Mouse (Mus musculus) Muller cell, postnatal 12 days (primary cell): Measurements from ENCODE around the gene Taok3.
A peak's percentile ranks its signal among the peaks of the same experiment; 100 is the strongest.

Experiments
- DNase-seq: peaks from one replicate; pipeline ENCODE4 v3.0.0-alpha.2; 2015; ENCODE audit errors: inconsistent ontology term

The Taok3 gene

DNA sequence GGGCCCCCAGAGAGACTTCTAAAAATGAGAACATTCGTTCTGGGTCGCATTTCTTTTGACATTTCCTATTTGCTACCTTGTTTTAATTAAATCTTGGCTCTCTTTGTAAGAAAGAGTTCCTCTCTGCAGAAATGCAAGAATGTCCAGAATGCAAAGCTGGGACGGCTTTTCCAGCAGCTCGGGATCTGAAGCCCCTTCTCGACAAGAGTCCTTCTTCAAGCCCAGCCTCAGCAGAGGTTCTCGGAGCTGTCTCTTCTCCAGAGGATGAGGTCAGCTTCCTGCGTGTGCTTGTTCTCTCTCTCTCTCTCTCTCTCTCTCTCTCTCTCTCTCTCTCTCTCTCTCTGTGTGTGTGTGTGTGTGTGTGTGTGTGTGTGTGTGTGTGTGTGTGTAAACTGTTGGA lies 2.2 kb upstream of the Taok3 start:
- DNase-seq, result no peak

DNA sequence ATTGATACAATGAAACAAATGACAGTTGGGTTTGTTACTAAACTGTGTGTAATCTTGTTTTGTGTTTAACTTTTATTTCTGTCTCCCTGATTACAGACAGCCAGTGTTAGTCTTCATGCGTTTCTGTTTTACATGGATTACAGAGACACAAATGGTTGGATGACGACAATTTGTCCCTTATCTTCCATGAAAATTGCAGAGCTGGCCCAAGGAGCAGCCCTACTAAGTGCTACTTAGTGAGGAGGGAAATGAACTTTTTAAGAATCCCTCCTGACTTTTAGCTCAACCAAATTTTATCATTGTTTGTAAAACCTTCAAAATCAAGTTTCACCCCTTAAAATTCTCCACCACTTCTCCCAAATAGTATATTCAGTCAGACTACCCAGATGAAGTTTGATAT lies 1.7 kb upstream of the Taok3 start:
- DNase-seq, result no peak

DNA sequence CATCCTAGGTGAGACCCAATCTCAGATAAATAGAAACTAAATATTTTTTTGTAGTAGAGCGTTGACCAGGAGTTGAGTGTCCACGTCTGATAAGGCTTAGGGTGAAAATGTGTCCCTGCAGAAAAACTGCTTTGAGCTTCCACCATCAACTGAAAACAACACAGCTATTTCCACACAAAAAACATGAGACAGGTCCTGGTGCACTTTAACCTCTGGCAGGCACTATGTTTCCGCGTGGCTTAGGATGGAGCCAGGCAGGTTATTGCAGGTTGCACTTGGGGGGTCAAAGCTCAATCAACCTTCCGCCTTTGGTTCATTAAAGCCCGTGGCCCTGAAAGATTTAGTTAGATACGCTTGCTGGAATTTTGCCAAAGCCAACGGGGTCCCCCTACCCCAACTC lies 1.1 kb upstream of the Taok3 start:
- no peak for DNase-seq

DNA sequence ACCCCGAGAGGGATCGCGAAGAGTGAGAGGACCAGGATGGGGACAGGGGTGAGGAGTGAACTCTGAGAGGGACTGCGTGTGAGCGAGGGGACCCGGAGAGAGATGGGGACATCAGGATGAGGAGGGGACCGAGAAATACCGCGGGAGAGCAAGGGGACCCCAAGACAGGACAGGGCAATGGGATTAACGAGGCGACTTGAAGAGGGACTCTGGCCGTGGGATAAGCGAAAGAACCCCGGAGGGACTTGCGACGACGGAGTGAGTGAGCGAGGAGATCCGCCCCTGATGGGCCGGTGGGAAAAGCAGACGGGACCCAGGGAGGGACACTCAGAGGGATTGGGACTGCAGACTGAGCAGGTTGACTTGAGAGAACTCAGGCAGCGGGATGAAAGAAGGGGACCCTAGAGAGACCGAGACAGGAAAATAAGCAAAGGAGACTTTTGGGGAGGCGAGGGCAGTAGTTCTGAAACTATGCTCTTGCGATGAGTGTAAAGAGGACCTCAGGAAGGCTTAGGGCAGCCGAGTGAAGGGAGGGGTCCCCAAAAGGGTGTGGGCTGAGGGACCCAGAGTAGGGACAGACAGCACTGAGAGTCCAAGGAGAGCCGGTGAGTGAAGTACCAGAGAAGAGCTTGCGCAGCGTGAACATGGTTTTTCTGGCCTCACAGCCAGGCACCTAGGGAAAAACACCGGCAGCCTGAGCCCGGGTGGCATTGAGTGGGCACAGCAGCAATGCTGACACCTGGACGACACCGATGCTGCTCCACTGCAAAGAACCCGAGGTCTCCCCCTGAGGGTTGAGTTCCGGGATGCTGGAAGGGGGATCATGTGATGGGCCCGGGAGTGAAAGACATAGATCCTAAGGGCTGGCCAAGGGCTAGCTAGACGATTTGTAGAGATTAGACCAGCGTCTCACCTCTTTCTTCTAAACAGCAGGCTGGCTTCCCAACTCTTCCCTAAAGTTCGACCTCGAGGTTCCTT lies 849 bp downstream of the Taok3 start:
- DNase-seq, result peak; percentile 45

DNA sequence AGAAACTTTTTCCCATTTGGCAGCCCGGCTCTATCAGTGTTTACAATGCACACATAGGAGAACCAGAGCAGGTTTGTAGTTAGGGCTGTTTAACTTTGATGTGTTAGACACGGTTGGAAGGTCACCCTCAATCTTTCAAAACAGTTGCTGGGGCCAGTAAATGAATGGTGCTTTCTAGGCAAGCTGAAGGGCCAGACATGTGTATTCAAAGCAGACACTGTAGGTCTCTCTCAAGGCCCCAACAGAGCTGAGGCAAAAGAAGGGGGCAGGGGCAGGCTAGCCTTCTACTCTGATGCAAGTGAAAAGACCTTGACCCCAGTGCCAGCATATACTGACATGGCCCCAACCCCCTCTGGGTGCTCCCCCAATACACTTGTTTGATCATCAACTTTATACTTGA lies 1.7 kb downstream of the Taok3 start:
- DNase-seq, result no peak

DNA sequence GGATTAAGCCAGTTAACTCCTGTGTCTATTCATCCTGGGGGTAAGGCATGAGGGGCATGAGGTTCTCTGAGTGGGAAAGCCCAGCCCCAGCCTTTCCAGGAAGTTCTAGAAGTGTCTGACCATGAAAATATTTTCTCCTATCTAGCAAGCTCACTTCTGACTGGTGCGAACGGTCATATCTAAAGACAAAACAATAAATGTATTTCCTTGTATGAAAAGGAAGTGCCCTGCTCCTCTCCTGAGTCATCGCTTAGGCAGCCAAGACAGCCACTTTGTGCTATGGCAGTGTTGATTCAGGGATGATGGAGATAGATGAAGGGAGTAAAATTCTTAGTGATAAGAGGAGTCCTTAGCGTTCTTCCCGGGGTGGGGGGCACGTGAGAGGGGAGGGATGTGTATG lies 3.2 kb downstream of the Taok3 start:
- DNase-seq, result no peak

DNA sequence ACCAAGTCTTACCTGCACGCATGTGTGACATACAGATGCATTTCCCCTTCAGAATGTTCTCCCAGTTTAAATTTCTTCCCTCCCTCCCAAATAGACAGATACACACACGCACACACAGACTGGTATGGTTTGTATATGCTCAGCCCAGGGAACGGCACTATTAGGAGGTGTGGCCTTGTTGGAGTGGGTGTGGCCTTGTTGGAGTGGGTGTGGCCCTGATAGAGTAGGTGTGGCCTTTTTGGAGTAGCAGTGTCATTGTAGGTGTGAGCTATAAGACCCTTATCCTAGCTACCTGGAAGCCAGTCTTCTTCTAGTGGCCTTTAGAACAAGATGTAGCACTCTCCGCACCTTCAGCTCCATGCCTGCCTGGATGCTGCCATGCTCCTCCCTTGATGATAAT lies 3.9 kb downstream of the Taok3 start:
- no peak for DNase-seq

DNA sequence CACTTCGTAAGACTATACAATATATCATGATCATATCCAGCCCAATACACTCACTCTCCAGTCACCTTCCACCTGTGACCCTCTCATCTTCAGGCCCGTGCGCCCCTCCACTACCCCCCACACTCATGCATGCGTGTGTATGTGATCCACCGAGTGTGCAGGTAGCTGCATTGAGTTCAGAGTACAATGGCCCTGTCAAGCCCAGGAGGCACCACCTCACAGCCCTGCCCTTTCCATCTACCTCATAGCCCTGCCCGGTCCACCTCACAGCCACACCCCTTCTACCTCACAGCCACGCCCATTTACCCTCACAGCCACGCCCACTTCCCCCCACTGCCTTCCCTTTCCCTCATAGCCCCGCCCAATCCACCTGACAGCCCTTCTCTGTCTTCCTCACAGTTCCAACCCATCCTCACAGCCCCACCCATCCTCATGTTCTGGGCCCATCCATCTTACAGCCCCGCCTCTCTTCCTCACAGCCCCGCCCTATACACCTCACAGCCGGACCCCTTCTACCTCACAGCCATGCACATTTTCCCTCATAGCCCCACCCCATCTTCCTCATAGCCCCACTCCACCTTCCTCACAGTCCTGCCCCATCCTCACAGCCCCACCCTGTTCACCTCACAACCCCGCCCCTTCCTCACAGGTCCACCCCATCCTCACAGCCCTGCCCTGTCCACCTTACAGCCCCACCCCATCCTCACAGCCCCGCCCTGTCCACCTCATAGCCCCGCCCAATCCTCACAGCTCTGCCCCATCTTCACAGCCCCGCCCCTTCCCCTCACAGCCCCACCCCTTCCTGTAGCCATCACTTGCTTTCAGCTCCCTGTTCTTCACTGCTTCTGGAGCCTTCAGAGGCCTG lies 5.8 kb downstream of the Taok3 start:
- no peak for DNase-seq

DNA sequence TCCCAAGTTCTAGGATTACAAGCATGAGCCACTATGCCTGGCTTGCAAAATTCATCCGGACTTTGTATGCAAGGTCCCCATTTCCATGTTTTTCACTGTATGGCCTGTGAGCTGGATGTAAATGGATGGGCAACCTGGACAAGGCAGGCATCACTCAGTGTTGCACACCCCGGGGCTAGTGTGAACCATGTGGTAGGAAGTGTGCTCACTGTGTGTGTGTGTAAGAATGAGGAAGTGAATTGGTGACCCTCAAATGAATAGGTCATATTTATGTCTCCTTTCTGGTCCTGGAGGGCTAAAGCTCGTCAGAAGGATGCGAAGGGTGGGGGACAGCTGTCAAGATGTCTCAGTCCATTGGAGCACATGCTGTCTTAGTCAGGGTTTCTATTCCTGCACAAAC lies 7.1 kb downstream of the Taok3 start:
- DNase-seq, result no peak

DNA sequence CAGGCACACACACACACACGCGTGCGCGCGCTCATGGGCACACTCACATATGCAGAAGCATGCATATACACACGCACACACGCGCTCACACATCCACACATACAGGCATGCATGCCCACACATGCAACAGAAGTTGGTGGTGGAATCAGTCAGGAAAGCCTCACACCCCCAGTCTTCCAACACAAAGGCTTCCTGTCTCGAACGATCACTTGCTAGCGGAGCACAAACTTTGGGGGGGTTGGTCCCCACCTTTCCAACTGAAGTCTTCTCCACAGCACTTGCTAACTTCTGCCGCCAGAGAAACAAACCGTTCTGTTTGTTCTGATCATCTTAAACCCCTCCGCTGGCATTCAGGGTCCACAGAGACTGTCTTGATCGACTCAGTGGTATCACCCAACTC lies 10.8 kb downstream of the Taok3 start:
- DNase-seq, result no peak

DNA sequence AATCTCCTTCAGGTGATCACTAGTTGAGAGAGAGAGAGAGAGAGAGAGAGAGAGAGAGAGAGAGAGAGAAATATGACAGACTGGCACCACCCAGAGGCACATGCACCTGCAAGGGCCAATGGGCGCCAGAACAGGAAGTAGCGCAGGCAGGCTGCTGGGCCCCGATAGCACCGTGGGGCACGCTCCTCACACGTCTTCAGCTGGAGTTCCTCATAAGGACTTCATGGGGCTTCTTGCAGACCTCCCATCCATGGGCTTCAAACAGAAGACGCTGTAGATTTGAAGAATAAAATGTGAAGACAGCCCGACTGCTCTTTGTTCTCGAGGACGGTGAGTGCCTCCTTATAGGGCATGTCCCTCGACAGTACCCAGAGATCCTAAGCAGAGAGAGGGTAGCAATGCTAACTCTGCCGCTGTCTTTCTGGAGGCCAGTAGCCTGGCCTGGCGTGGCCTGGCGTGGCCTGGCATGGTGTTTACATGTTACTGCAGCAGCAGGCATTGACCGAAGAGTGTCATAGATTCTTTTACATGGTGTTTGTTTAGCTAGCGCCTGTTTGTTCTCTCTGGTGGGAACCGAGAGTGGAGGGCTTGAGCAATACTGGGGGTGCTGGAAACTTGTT lies 13.6 kb downstream of the Taok3 start:
- no peak for DNase-seq

DNA sequence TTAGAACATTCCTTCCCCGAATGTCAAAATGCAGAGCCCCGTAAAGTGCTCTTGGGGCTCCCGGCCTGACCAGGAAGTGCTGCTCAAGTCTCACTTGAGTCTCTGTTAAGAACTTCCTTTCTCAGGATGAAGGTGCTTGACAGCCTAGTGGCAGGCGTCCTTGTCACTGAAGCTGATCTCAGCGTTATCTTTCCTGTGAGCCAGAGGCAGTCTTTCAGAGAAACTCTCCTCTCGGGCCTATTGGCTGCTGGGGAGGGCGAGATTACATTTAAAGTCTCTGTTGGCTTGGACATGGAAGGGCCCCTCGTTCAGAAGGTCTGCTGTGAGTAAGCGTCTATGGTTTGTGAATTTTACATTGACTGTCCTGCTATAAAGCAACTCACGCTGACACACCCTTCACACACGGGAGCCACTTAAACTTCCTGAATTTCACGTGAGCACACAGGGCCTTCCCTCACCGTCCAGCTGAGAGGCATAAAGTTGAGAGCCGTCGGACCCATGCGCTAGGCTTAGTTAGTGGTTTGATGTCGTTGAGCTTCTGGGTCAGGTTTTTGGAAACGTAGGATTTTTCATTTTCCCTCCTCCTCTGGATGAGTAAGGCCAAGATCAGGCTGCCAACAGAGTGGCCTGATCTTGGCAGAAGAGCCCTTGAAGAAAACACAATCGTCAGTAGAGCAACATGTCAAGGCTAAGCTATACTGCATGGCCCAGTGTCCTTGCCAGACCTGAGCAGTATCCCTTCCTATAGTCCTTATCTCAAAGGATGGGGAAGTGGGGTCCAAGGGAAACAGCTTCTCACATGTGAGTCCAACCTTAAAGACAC lies 14.3 kb downstream of the Taok3 start:
- DNase-seq, result no peak

DNA sequence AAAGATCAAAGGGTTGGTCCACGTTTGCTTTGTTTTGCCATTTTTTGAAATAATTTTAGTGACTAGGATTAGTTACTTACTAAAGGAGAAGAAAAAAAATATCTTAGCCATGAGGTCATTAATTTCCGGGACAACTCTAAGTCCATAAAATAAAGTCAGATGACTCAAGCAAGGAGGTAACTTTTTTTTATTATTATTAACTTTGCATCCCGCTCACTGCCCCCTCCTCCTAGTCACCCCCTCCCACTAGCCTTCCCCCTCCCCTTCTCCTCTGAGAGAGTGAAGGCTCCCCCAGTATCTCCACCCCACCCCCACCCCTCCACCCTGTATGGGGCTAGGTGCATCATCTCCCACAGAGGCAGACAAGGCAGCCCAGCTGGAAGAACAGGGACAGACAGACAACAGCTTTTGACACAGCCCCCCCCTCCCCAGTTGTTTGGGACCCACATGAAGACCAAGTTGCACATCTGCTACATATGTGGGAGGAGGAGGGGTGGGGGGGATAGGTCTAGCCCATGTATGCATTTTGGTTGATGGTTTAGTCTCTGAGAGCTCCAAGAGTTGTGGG lies 15.0 kb downstream of the Taok3 start:
- no peak for DNase-seq

DNA sequence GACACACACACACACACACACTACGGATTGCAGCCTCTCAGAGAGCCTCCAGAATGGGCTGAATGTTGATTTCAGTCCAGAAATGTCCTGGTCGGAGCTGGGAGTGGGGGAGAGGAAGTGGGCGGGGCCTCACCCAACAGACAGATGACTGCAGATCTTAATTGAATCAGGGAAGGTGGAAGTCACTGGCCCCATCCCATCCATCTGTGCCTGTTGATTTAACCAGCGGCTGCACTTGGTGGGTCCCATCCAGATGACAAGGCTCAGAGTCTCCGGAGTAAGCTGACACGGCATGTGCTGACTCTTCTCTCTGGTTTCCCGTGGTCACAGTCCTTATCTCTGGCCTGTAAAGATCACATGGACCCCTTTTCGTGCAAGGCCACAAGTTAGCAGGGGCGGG lies 15.9 kb downstream of the Taok3 start:
- DNase-seq, result peak; percentile 54

DNA sequence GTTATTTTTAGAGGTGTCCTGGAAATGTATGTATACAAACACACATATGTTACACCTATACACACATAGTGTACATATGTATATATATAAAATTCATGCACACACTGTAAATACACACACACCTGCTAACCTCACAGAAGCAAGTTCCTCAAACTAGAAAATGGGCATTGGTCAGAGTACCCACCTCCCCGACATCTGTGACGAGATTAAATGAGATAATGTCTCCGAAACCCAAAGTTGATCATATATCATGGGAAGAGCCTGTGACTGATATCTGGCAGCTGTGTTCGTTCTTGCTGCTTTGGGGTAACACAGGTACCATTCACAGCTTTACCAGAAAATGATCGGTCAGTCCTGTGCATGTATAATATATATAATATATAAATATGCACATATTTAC lies 16.6 kb downstream of the Taok3 start:
- no peak for DNase-seq

DNA sequence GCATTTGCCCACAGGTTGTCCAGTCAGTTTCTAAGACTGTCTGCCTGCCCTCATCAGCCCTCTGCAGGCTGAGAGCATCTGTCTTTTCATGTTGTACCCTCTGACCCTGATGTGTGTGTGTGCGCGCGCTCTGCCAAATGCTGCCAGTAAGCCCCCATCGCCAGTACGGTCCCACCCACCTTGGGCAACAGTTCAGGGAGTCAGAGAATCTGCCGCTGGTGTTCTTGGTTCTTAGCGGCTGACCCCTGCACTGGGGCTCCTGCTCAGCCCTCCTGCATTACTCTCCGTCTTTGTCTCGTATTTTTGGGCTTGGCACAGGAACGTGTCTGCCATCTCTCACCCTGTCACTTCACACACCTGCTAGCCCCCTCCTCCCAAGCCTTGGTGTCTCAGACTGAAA lies 17.1 kb downstream of the Taok3 start:
- DNase-seq, result no peak

DNA sequence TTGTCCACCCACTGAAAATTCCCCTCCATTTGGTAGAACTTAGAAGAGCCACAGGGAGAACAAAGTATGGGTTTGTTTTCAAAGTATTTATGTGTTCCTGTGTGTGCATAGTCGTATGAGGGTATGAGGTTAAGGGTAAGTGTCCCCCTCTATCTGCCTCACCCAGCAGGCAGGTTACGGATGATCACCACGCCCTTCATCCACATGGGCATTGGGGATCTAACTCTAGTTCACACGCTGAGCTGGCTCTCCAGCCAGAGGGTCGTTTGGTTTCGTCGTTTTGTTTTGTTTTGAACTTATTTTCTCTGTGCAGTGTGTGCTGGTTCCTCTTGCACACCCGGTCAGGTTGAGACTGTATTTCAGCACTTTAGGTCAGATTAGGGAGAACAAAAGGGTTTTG lies 17.7 kb downstream of the Taok3 start:
- no peak for DNase-seq

DNA sequence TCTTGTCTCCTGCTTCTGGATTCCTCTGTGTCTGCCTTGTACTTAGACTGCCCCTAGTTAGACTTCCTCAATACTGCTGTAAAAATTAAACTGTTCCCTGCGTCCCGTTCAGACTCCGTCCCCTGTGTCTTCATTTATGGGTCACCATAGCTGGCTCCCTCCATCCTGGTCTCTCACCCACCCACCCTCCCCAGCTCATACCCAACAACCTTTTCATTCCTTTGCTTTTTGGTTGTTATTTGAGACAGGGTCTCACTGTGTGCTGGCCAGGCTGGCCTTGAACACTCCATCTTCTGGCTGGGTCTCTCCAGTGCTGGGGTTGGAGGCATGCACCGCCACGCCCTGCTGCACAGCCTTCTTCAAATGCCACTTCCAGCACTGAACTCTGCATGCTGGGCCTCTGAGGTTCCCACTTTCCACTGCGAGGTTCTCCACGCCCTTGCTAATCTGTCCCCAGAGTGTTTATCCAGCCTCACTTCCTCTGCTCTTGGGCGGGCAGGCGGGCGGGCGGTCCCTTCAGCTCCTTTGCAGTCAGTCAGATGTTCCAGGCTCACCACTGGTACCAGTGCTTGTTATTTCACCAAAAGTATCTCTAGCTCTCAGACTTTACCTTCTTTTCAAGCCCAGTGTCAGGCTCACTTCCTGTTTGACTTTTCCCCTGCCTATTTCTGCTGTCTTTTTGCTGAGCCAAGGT lies 18.5 kb downstream of the Taok3 start:
- DNase-seq, result no peak

DNA sequence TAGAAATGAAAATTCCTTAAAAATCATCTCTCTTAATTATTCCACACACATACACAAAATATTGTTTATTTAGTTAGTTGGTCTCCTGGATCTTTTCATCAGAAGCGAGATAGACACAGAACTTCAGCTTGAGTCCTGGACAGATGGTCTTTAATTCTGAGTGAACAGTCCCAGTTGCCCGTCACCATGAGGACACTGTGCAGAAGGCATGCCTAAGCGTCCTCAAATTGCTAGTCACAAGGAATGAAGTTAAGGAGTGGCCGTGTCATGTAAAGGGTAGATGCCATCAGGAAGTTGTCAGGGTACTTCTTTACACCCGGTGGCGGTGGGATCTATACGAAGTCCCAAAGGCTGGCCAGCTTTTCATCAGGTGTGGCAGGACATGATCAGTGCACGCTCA lies 19.9 kb downstream of the Taok3 start:
- DNase-seq, result no peak

DNA sequence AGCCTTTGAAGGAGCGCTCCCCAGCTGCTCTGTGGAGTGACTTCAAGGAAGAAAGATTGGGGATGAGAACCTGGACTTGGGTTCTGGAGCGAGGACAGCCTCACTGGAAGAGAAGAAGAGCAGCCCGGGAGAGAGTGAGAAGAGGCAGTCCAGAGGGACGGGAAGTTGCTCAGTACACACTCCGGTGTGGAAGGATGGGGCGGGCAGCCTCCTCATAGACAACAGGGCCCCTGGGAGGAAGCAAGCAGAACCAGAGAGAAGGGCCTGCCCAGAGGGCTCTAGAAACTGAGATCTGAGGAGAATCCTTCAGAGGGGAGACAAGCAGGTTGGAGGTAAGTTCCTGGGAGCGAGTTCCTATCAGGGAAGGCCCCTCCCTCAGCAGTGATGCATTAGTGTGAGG lies 20.4 kb downstream of the Taok3 start:
- no peak for DNase-seq

DNA sequence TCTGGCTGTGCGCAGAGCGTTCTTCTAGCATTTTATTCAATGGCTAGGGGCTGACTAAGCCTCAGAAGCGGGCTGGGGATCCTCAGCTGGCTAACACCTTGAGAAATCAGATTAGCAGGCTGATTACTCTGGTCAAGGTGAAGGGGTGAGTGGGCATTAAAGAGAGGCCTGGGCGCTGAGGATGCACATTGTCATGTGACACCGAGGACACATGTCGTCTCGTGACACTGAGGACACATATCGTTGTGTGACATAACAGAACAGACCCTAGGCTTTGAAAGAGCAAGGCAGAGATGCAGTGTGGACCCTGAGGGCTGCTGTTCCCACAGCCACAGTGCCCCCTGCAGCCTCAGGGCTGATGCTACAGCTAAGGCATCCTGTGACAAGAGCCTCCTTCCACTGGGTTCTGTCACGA lies 23.8 kb downstream of the Taok3 start:
- no peak for DNase-seq
